Mouse (Mus musculus): ENCODE data around the gene Itgb4. TPM values are rescaled to one million over a fixed set of nuclear protein-coding genes. Genes with fewer than 3 reads are reported as not detected.

The Itgb4 gene
- total RNA-seq, 2 experiments from 2014 or later, result 3.5 to 5.3 TPM

DNA sequence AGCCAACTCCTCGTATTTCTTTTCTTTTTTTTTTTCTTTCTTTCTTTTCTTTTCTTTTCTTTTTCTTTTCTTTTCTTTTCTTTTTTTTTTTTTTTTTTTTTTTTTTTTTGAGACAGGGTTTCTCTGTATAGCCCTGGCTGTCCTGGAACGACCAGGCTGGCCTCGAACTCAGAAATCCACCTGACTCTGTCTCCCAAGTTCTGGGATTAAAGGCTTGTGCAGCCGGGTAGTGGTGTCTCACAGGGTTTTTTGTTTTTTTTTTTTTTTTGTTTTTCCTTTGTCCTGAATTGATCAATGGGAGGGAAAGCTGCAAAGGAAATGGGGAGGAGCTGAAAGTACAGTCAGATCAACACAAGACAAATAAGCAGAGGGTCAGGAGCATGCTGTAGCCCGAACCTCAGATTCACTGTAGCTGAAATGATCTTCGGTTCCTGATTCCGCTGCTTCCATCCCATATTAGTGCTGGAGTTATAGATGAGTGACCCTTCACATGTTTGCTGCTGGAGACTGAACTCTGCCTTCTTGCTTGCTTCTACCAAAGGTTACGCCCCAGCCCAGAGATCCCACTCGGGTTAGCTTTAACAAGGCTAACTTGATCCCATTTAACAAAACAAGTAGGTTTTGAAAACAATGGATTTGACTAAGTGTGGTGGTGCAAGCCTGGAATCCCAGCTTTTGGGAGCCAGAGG, 53.8 kb downstream of the Itgb4 start:
- DNase-seq (ENCODE audit: low spot score), result no peak

DNA sequence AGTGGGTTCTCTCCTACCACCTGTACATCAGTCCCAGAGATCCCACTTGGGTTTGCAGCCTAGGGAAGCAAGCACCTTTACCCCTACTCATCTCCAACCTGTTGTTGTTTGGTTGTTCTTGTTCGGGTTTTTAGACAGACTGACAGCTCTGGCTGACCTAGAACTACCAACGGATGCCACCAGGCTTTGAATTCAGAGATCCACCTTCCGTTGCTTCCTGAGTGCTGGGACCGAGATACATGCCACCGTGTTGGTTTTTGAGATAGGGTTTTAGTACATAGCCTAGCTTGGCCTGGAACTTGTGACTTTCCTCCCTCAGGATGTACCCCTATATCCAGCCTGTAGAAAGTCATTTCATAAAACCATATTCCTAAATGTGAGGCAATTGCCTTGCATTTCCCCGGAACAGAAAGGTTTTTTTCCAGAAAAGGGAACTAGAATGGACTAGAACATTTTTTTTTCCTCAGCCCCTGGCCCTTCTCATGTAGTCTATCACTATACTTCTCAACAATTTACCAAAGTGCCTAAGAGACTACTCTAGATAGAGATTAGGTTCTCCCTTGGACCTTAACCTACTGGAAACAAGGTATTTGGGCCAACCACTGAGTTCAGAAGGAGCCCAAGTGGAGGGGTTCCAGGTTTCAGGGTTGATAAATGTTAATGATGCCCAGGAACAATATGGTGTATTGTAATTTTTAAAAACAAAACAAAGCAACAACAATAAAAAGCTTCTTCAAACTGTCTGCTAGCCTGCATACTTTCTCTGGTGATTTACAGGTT, 54.8 kb downstream of the Itgb4 start:
- no peak for DNase-seq (ENCODE audit: low spot score)

DNA sequence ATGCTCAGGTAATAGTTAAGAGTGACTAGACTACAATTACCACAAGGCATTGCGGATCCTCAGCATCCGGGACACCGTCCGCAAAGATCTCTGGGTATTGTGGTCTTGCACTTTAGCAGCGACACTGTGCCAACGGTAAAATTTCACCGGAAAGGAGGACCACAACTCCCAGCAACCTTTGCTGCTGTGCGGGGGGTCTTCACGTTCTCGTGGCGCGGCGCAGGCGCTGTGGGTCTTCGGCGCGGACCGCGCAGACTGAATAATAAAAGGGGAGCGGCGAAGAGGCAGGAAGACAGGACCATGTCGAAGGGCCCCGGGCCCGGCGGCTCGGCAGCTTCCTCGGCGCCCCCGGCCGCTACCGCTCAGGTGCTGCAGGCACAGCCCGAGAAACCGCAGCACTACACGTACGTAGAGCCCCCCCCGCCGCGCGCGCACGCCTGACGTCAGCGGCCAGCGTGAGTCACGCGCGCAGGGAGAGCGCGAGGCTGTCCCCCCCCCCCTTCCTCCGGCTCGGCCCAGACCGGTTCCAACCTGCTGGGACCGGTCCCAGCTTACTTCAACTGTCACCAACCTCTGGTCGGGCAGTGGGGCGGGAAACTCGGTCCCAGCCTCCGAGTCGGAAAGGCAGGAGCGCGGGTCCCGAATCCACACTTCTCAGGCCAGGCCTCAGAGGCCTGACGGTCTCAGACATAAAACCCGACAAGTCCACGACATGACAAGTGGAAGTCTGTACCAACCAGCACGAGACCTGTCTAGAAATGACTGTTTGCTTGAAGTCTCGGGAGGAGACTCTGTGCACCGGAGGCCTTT, 55.8 kb downstream of the Itgb4 start, which contains the start of gene Unk:
Gene Unk, plus strand, starts transcription at position 235 of the 810 bp plus-strand sequence.
- peak; percentile 99 for DNase-seq (ENCODE audit: low spot score)

DNA sequence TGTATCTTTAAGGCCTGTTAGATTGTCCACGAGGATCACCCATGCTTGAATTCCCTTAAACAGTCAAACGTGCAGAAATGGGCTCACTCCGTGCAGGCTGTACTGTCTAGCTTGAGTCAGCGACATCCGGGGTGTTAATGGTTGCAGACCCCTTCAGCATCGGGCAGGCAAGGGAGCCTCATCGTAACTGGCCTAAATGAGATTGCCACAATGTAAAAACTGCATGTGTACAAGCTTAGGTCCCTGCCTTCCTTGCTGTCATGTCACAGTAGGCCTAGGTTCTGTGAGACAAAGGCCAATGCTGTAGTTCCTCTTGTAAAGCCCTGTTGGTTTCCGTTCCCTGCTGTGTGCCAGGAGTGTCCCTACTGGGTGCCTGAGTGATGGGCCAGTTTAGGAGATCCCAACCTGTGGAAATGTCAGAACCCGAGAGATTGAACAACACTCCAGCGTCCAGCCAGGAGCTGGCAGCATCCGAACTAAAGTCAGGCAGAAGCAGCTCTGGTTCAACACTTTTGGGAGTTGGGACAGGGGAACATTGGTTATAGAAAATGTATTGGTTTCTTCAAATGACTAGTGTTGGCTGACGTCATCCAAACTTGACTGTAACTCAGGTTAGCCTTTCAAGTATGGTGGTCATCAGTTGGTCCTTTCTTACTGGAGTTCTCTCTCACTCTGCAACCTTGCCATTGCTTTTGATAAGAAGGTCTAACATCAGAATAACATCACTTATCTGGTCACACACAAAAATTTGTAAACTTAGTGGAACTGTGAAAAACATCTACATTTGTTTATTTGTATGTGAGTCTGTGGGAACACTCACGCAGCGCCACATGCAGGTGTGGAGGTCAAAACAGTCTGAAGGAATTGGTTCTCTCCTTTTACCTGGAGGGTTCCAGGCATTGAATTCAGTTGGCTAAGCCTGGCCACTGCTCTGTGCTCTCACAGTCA, 56.7 kb downstream of the Itgb4 start:
- peak; percentile 36 for DNase-seq (ENCODE audit: low spot score)

DNA sequence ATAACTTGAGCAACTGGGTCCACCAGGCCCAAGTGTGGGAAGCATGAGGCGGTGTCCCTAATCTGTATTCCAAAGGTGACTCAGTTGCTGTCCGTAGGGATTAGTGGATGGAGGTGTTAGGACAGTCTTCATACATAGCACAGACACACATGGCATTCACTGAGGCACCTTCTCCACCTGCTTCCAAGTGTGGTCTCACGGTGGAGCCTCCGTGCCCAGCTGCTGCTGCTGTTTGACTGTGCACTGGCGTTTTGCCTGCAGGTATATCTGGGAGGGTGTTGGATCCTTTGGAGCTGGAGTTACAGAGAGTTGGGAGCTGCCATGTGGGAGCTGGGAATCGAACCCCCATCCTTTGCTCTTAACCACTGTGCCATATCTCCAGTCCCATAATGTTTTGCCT, 60.1 kb downstream of the Itgb4 start:
- no peak for DNase-seq (ENCODE audit: low spot score)

DNA sequence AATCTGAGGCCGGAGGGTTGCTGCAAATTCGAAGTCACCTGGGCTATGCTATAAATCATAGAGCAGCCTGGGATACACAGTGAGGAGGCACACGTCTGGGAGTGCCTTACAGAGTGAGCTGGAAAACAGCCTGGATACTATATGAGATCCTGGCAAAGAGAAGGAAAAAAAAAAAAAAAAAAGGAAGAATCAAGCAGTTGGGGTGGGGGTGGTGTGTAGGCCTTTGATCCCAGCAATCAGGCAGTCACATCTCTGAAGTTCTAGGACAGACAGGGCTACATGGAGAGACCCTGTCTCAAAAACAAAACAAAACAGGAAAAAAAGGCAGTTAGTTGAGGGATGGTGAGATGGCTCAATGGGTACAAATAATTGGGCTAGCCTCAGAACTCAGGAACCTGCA, 62.2 kb downstream of the Itgb4 start:
- no peak for DNase-seq (ENCODE audit: low spot score)

DNA sequence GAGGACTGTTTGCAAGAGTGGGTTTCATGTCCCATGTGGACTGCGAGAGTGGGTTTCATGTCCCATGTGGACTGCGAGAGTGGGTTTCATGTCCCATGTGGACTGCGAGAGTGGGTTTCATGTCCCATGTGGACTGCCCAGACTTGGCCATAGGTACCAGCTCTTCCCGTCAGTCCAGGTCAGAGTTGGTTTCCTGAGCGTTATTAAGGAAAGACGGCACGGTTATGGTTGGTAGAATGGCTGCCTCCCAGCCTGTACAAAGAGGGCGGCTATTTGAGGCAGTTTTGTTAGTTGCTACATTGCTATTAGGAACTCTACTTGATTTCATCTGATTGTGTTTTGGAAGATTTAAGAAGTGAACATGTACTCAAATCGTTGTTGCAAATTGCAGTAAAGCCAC, 63.3 kb downstream of the Itgb4 start:
- no peak for DNase-seq (ENCODE audit: low spot score)

DNA sequence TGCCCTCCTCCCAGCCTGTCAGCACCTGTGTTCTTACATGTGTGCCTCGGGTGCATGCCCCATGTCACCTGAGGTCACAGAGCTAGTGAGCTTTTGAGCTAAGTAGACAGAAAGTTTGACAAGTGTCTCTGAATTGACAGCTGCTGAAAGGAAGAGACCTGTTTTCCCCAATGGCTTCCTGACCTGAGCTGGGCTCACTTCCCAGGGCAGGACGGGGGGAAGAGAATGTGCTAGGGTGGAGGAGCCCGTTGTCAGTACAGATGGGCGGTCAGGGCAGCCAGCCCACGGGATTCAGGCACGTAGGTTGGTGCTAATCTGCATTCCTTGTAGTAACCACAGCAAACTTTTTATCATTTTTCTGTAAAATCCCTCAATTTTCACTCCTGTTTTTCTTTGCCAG, 66.1 kb downstream of the Itgb4 start:
- DNase-seq (ENCODE audit: low spot score), result no peak

DNA sequence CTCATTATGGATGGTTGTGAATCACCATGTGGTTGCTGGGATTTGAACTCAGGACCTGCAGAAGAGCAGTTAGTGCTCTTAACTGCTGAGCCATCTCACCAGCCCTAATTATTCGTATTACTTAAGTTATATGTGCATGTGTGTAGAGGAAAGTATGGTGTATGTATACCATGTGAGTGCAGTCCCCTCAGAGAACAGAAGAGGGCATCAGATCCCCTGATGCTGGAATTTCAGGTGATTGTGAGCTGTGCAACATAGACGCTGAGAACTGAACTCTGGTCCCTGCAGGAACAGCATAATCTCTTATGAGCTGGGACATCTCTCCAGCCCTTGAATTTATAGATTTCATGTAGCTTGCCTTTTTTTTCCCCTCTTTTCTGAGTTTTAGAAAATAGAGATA, 67.3 kb downstream of the Itgb4 start:
- no peak for DNase-seq (ENCODE audit: low spot score)

DNA sequence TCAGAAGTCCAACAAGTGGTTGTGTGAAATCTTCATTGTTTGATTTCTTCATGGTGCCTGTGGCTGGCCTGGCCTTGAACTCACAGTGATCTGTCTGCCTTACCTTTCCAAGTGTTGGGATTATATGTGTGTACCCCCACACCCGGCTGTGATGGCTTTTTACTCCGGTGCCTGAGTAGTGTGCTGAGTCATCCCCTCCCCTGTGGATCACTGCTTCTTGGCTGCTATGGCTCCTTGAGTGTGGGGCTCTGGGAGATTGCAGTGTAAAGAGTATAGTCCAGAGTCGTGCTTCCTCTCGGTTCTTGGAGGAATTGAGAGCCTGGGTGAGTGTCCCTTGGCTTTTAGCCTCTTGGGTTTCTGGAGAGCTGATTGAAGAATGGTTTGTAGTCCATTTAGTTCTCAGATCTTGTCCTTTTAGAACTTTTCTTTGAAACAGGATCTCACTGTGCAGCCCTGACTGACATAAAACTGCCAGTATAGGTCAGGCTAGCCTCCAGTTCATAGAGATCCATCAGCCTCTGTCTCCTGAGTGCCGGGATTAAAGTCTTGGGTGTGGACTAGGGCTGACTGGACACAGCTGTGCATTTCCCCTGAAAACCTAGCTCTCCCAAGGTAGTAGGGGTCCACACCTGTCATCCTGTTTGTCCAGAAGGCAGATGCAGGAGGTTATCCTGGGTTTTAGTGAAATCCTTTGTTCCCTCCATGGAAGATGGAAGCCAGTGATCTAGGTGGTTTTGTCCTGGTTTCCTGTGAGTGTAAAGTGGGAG, 68.0 kb downstream of the Itgb4 start:
- DNase-seq (ENCODE audit: low spot score), result no peak

DNA sequence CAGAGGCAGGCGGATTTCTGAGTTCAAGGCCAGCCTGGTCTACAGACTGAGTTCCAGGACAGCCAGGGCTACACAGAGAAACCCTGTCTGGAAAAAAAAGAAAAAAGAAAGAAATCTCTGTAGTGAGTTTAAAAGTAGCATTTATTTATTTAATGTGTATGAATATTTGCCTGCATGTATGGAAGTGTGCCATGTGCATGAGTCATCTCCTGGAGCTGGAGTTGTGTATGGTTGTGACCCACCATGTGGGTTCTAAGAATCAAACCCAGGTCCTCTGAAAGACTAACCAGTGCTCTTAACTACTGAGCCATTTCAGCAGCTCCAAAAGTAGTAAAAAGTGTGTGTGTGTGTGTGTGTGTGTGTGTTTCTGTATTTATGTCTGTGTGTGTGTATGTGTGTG, 68.8 kb downstream of the Itgb4 start:
- no peak for DNase-seq (ENCODE audit: low spot score)

DNA sequence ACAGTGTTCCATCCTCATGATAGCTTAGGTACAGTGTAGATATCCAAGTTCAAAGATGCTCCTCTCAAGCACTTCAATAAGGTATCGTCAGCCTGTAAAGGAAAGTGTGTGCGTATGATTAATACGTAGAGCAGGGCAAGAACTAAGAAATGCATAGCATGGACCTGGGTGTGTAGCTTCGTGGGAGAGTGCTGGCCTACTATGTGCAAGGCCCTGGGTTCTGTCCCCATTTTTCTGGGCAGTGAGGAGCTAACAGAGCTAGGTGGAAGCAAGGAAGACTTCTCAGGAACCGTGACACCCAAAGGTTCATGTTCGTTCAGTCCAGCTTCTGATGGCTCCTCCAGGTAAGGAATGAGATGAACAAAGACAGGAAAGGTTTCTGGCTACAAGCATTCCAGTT, 70.7 kb downstream of the Itgb4 start:
- no peak for DNase-seq (ENCODE audit: low spot score)

DNA sequence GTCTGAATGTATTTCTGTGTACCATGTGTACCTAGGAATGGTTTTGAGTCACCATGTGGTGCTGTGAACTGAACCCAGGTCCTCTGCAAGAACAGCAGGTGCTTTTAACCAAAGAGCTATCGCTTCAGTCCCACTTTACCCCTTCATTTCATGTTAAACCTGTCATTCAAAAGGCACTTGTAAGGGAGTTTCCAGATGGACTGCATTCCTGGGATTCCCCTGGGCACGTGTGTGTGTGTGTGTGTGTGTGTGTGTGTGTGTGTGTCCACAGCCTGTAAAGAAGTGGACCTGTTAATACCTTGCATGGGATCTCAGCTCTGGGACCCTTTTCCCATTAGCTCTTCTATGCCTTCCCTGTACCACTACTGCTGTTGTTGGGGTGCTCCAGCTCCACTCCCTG, 75.1 kb downstream of the Itgb4 start:
- no peak for DNase-seq (ENCODE audit: low spot score)

DNA sequence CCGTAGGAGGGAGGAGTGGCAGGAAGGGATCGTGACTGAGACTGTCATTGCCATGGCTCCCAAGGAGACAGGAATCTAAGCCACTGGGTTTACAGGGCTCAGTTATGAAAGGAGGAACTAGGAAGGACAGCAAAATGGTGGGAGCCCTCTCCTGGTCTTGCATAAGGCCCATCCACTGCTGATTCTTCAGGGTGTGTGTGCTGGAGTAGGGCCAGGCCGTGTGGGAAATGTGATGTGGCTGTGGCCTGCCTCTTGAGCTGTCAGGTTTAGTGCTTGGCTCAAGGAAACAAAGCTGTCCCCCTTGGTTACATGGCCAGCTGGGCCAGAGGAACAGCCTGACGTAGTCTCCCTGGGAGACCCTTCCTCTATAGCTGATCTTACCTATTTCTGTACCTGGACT, 75.7 kb downstream of the Itgb4 start:
- DNase-seq (ENCODE audit: low spot score), result no peak

DNA sequence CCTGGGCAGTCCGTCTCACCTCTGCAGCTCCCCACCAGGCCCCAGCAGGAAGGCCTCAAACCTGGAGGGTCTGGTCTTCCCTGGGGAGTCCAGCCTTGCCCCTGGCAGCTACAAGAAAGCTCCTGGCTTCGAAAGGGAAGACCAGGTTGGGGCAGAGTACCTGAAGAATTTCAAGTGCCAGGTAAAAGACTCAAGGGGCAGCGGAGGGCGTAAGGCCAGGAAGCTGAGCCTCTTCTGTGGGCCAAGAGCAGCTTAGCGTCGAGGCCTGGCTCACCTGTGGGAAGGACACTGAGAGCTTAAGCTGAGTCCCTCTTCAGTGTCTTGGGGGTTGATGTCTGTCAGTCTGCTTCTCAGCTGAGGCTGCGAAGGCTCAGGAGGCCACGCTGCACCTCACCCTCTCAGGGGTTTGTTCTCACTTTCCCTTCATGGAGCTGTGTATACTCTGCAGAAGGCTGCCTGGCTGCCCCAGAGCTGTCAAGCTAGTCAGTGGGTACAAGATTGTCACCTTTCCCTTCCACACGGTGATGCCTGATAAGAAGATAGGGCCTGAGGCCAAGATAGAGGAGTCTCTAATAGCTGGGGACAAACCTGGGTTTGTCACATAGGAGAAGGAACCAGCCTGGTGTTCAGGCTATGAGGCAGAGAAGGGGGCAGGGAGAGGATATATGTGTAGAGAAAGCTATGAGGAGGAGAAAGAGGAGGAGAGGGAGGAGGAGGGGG, 79.2 kb downstream of the Itgb4 start:
- DNase-seq (ENCODE audit: low spot score), result no peak

DNA sequence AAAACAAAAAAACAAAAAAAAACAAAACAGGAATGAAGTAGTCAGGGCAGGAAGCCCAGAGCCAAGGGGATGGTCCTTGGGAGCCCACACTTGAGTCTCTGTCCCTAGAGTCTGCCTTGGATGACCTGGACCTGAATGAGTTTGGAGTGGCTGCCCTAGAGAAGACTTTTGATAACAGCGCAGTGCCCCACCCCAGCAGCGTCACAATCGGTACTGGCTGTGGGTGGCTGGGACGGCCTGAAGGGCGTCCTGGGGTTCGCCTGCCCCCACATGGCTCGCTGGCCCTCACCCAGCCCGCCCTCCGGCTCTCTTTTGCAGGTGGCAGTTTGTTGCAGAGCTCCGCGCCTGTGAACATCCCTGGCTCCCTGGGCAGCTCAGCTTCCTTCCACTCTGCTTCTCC, 81.4 kb downstream of the Itgb4 start:
- DNase-seq (ENCODE audit: low spot score), result no peak

DNA sequence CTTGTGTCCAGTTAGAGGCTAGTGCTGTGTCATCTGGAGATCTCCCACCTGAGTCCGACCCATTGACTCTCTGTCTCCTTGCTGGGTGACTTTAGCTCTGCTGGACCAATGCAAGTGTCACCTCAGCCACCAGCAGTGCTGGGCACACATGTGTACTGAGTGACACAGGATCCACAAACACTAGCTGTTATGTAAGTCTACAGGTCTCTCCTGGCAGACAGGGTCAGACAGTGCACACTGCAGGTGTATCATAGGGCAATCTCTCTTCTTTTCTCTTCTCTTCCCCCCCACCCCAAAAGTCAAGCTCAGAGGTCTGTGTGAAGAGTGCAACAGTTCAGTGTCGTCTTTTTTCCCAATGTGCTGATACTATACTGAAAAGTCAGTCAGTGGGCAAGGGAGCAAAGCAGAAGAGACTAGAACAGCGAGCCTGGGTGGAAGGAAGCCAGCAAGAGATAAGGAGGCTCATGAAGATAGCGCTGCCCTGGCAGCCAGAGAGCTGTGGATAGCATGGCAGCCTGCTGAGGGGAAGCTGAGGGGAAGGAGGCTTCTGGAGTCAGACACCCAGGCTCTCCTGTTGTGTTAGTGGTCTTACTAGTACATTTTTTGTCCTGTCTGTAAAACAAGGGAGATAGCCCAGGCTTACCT, 82.8 kb downstream of the Itgb4 start:
- DNase-seq (ENCODE audit: low spot score), result no peak
